Mouse (Mus musculus) left cerebral cortex, adult 2 months (tissue): Measurements from ENCODE around the gene Trp63. TPM values are rescaled to one million over a fixed set of nuclear protein-coding genes. Genes with fewer than 3 reads are reported as not detected.
"Not testable (repeated sequence)": the region's sequence is repeated elsewhere in the genome, so short reads cannot be mapped to it uniquely, and the experiment has no call there.

Experiments used
- DNase-seq, 2 experiments: peaks; one replicate each; pipeline ENCODE4 v3.0.0; 2021 to 2022; ENCODE audit warnings: low spot score in 2 of 2, mixed read lengths in 1 of 2; ENCODE audit errors: extremely low spot score in 1 of 2
- H3K27ac ChIP-seq: fragments of 200-600 bp; 2 replicates; pipeline ENCODE4 v1.8.1; 2022
- H3K4me3 ChIP-seq: fragments of 200-600 bp; 2 replicates; pipeline ENCODE4 v1.8.1; 2022
- CTCF ChIP-seq: fragments of 200-600 bp; IDR thresholded peaks from 2 replicates; pipeline ENCODE4 v1.8.1; 2022; ENCODE audit warnings: antibody characterized with exemption, mild to moderate bottlenecking, moderate library complexity
- intact Hi-C: fragments of 180-260 bp; cut with DNase I; formaldehyde crosslinking; loops from one replicate; pipeline ENCODE4 v1.15.1; 2025
- long read RNA-seq, 2 experiments: library from polyadenylated mRNA; stranded (forward); transcript quantifications; one replicate each; pipeline ENCODE4 v2.0.0; 2021; ENCODE audit warnings: borderline mapping rate in 2 of 2
- total RNA-seq, 2 experiments: library from RNA; stranded (reverse); gene quantifications; 2 replicates each; pipeline ENCODE4 v1.2.3; 2021

Trp63 gene
- under 1 TPM; 0.66 to 0.75 TPM for total RNA-seq
- long read RNA-seq, experiment 1, full-length matches to known transcripts: 1 of 1 reads
- long read RNA-seq, experiment 1, partial matches to known transcripts: 0 of 1 reads
- long read RNA-seq, experiment 1, other reads (novel, unspliced or antisense): 0 of 1 reads
- long read RNA-seq, experiment 2, partial matches to known transcripts: 0 of 1 reads
- long read RNA-seq, experiment 2, other reads (novel, unspliced or antisense): 1 of 1 reads

- Histone ChIP-seq H3K4me3 (no peak within 1 kb of the TSS), H3K27ac (no peak within 1 kb of the TSS)
- no peak for DNase-seq
- intact Hi-C loops: loop anchor here (10.0 kb wide), 1 partner anchor 309 kb away; no protein-coding TSS in a partner anchor
- no peak for TF ChIP-seq CTCF
Observed at GRCm38 (mm10) chr16:25683531-25684248, at the start of gene Trp63. Trp63 (plus strand) TSS chr16:25683763.

- intact Hi-C loops, DNase-seq, H3K27ac ChIP-seq, H3K4me3 ChIP-seq: not testable (repeated sequence)
Observed at GRCm38 (mm10) chr16:25644716-25645115, 38.8 kb upstream of the Trp63 start.

GRCm38 (mm10) chr16:25660510-25661235 is 22.9 kb upstream of the Trp63 start:
- intact Hi-C loops: loop anchor here (5.0 kb wide), 1 partner anchor 73 kb away; no protein-coding TSS in a partner anchor
- Histone ChIP-seq H3K27ac (no peak overlapping the region), H3K4me3 (no peak overlapping the region)
- no peak for TF ChIP-seq CTCF
- no peak for DNase-seq

- Histone ChIP-seq H3K27ac (no peak overlapping the region), H3K4me3 (no peak overlapping the region)
- intact Hi-C loops: loop anchor here (5.0 kb wide), 1 partner anchor 76 kb away; no protein-coding TSS in a partner anchor
- DNase-seq: no peak
- TF ChIP-seq CTCF: no peak
Observed at GRCm38 (mm10) chr16:25663116-25663515, 20.4 kb upstream of the Trp63 start.

- intact Hi-C loops: no loop called here
- TF ChIP-seq CTCF: no peak
- no peak for DNase-seq
- H3K4me3 ChIP-seq: no peak overlapping the region
- H3K27ac ChIP-seq: no peak overlapping the region
Observed at GRCm38 (mm10) chr16:25673861-25674440, 9.6 kb upstream of the Trp63 start.

GRCm38 (mm10) chr16:25680369-25680768 is 3.2 kb upstream of the Trp63 start:
- no peak overlapping the region for H3K4me3 ChIP-seq
- no peak for TF ChIP-seq CTCF
- intact Hi-C loops: loop anchor here (1.0 to 10.0 kb wide), 2 partner anchors 94 to 306 kb away; no protein-coding TSS in a partner anchor
- DNase-seq: no peak
- peak overlapping the region; percentile 40; the same call in 1 of the 2 replicates for H3K27ac ChIP-seq

GRCm38 (mm10) chr16:25682533-25682932 is 1.0 kb upstream of the Trp63 start:
- Histone ChIP-seq H3K27ac (no peak overlapping the region), H3K4me3 (no peak overlapping the region)
- no peak for TF ChIP-seq CTCF
- intact Hi-C loops: loop anchor here (10.0 kb wide), 1 partner anchor 308 kb away; no protein-coding TSS in a partner anchor
- DNase-seq: no peak

GRCm38 (mm10) chr16:25684572-25684971 is 1.0 kb downstream of the Trp63 start:
- intact Hi-C loops: loop anchor here (10.0 kb wide), 1 partner anchor 310 kb away; no protein-coding TSS in a partner anchor
- TF ChIP-seq CTCF: no peak
- Histone ChIP-seq H3K4me3 (no peak overlapping the region), H3K27ac (no peak overlapping the region)
- no peak for DNase-seq

GRCm38 (mm10) chr16:25690612-25691011 is 7.0 kb downstream of the Trp63 start:
- TF ChIP-seq CTCF: no peak
- DNase-seq: no peak
- intact Hi-C loops: no loop called here
- Histone ChIP-seq H3K27ac (no peak overlapping the region), H3K4me3 (no peak overlapping the region)

- TF ChIP-seq CTCF: no peak
- DNase-seq: no peak
- Histone ChIP-seq H3K4me3 (no peak overlapping the region), H3K27ac (no peak overlapping the region)
- intact Hi-C loops: no loop called here
Observed at GRCm38 (mm10) chr16:25701252-25701651, 17.7 kb downstream of the Trp63 start.

GRCm38 (mm10) chr16:25706260-25706659 is 22.7 kb downstream of the Trp63 start:
- DNase-seq: no peak
- TF ChIP-seq CTCF: no peak
- H3K4me3 ChIP-seq: no peak overlapping the region
- no peak overlapping the region for H3K27ac ChIP-seq
- intact Hi-C loops: no loop called here
